Mouse (Mus musculus): Measurements from ENCODE around the gene Pin4. TPM values are rescaled to one million over a fixed set of nuclear protein-coding genes. Genes with fewer than 3 reads are reported as not detected.

Pin4 gene
- polyA plus RNA-seq, 1 experiment from 2014 or later = 73.9 TPM

- no peaks in the 10 kb centered on the region for H3K9me3 ChIP-seq
- no peak overlapping the region for H3K4me2 ChIP-seq (replicated peaks)
- H3K27me3 ChIP-seq = no peaks in the 10 kb centered on the region
- no peaks in the 10 kb centered on the region for H3K36me3 ChIP-seq
- no peak for ATAC-seq (ENCODE audit: insufficient number of reproducible peaks, insufficient read depth, low FRiP score, low TSS enrichment)
- no peak overlapping the region for H3K9ac ChIP-seq
- H3K4me3 ChIP-seq = no peak overlapping the region
- no peaks in the 10 kb centered on the region for H3K4me1 ChIP-seq
- no peak overlapping the region for H3K27ac ChIP-seq
- 63% methylated on average over 2 of the region's 2 CpGs for WGBS
Observed at GRCm38 (mm10) chrX:102160528-102160927, 41.3 kb downstream of the Pin4 start.

- Histone ChIP-seq H3K4me2 (replicated peaks) (no peak overlapping the region), H3K27me3 (0 out of 2 replicates have a peak, but pooled peaks cover 9% of the 10 kb centered on the region), H3K9ac (no peak overlapping the region), H3K4me3 (no peak overlapping the region), H3K9me3 (no peaks in the 10 kb centered on the region), H3K36me3 (no peaks in the 10 kb centered on the region), H3K27ac (no peak overlapping the region), H3K4me1 (no peaks in the 10 kb centered on the region)
- 44% methylated on average over 2 of the region's 2 CpGs for WGBS
- ATAC-seq (ENCODE audit: insufficient number of reproducible peaks, insufficient read depth, low FRiP score, low TSS enrichment) = no peak
Observed at GRCm38 (mm10) chrX:102163096-102163495, 43.8 kb downstream of the Pin4 start.

GRCm38 (mm10) chrX:102163529-102163928 is 44.3 kb downstream of the Pin4 start:
- Histone ChIP-seq H3K27me3 (0 out of 2 replicates have a peak, but pooled peaks cover 9% of the 10 kb centered on the region), H3K36me3 (no peaks in the 10 kb centered on the region), H3K4me3 (no peak overlapping the region), H3K4me1 (no peaks in the 10 kb centered on the region), H3K27ac (no peak overlapping the region), H3K4me2 (replicated peaks) (no peak overlapping the region), H3K9me3 (no peaks in the 10 kb centered on the region), H3K9ac (no peak overlapping the region)
- no peak for ATAC-seq (ENCODE audit: insufficient number of reproducible peaks, insufficient read depth, low FRiP score, low TSS enrichment)
- 74% methylated on average over 4 of the region's 4 CpGs for WGBS

- Histone ChIP-seq H3K27ac (0 out of 2 replicates have a peak overlapping the region, but pooled peaks have one; percentile 30), H3K9ac (no peak overlapping the region), H3K4me3 (no peak overlapping the region), H3K36me3 (no peaks in the 10 kb centered on the region), H3K4me1 (no peaks in the 10 kb centered on the region), H3K27me3 (0 out of 2 replicates have a peak, but pooled peaks cover 9% of the 10 kb centered on the region), H3K9me3 (no peaks in the 10 kb centered on the region), H3K4me2 (replicated peaks) (no peak overlapping the region)
- ATAC-seq (ENCODE audit: insufficient number of reproducible peaks, insufficient read depth, low FRiP score, low TSS enrichment) = no peak
- 31% methylated on average over 5 of the region's 5 CpGs for WGBS
Observed at GRCm38 (mm10) chrX:102166521-102166920, 47.3 kb downstream of the Pin4 start.

- Histone ChIP-seq H3K27ac (0 out of 2 replicates have a peak overlapping the region, but pooled peaks have one; percentile 30), H3K36me3 (no peaks in the 10 kb centered on the region), H3K9me3 (no peaks in the 10 kb centered on the region), H3K9ac (no peak overlapping the region), H3K4me2 (replicated peaks) (no peak overlapping the region), H3K27me3 (0 out of 2 replicates have a peak, but pooled peaks cover 9% of the 10 kb centered on the region), H3K4me1 (no peaks in the 10 kb centered on the region), H3K4me3 (no peak overlapping the region)
- ATAC-seq (ENCODE audit: insufficient number of reproducible peaks, insufficient read depth, low FRiP score, low TSS enrichment) = no peak
- 34% methylated on average over 6 of the region's 6 CpGs for WGBS
Observed at GRCm38 (mm10) chrX:102166986-102167385, 47.7 kb downstream of the Pin4 start.

GRCm38 (mm10) chrX:102169724-102170123 is 50.5 kb downstream of the Pin4 start:
- no peak overlapping the region for H3K9ac ChIP-seq
- 0 out of 2 replicates have a peak, but pooled peaks cover 9% of the 10 kb centered on the region for H3K27me3 ChIP-seq
- H3K27ac ChIP-seq = no peak overlapping the region
- no peaks in the 10 kb centered on the region for H3K9me3 ChIP-seq
- WGBS = 54% methylated on average over 1 of the region's 1 CpGs
- no peaks in the 10 kb centered on the region for H3K4me1 ChIP-seq
- no peaks in the 10 kb centered on the region for H3K36me3 ChIP-seq
- H3K4me2 ChIP-seq (replicated peaks) = no peak overlapping the region
- no peak for ATAC-seq (ENCODE audit: insufficient number of reproducible peaks, insufficient read depth, low FRiP score, low TSS enrichment)
- H3K4me3 ChIP-seq = no peak overlapping the region

- no peak overlapping the region for H3K27ac ChIP-seq
- H3K4me3 ChIP-seq = no peak overlapping the region
- no peaks in the 10 kb centered on the region for H3K36me3 ChIP-seq
- H3K9me3 ChIP-seq = no peaks in the 10 kb centered on the region
- H3K4me1 ChIP-seq = no peaks in the 10 kb centered on the region
- no peak overlapping the region for H3K9ac ChIP-seq
- WGBS = 52% methylated on average over 3 of the region's 3 CpGs
- no peak overlapping the region for H3K4me2 ChIP-seq (replicated peaks)
- no peak for ATAC-seq (ENCODE audit: insufficient number of reproducible peaks, insufficient read depth, low FRiP score, low TSS enrichment)
- 0 out of 2 replicates have a peak, but pooled peaks cover 9% of the 10 kb centered on the region for H3K27me3 ChIP-seq
Observed at GRCm38 (mm10) chrX:102170135-102170534, 50.9 kb downstream of the Pin4 start.

GRCm38 (mm10) chrX:102170900-102171299 is 51.7 kb downstream of the Pin4 start:
- H3K27me3 ChIP-seq = 0 out of 2 replicates have a peak, but pooled peaks cover 9% of the 10 kb centered on the region

GRCm38 (mm10) chrX:102175538-102176287 is 56.5 kb downstream of the Pin4 start:
- Histone ChIP-seq H3K4me3 (no peak overlapping the region), H3K9me3 (no peaks in the 10 kb centered on the region), H3K4me2 (replicated peaks) (no peak overlapping the region), H3K27ac (no peak overlapping the region), H3K27me3 (no peaks in the 10 kb centered on the region), H3K4me1 (no peaks in the 10 kb centered on the region), H3K9ac (no peak overlapping the region), H3K36me3 (no peaks in the 10 kb centered on the region)
- 82% methylated on average over 5 of the region's 5 CpGs for WGBS
- ATAC-seq (ENCODE audit: insufficient number of reproducible peaks, insufficient read depth, low FRiP score, low TSS enrichment) = no peak

More at GRCm38 (mm10) chrX:102170900-102171299, 51.7 kb downstream of the Pin4 start:
- Histone ChIP-seq H3K27ac (no peak overlapping the region), H3K4me2 (replicated peaks) (no peak overlapping the region), H3K4me1 (no peaks in the 10 kb centered on the region), H3K4me3 (no peak overlapping the region), H3K9ac (no peak overlapping the region), H3K9me3 (no peaks in the 10 kb centered on the region), H3K36me3 (no peaks in the 10 kb centered on the region)
- 64% methylated on average over 3 of the region's 3 CpGs for WGBS
- no peak for ATAC-seq (ENCODE audit: insufficient number of reproducible peaks, insufficient read depth, low FRiP score, low TSS enrichment)

Other genes starting within 250 kb of the Pin4 start
- gene Rtl5, start 48.1 kb upstream of the Pin4 start, polyA plus RNA-seq (2016; fragmentation: Nextera tagmentation; extraction: Ambion mirVana) = 2.6 and 2.7 TPM in 2 replicates
- gene Ercc6l, start 37.6 kb downstream of the Pin4 start, polyA plus RNA-seq (2016; fragmentation: Nextera tagmentation; extraction: Ambion mirVana) = 15.0 and 15.1 TPM in 2 replicates
- 660 and 671 TPM in 2 replicates for gene Rps4x, start 69.9 kb downstream of the Pin4 start, polyA plus RNA-seq (2016; fragmentation: Nextera tagmentation; extraction: Ambion mirVana)
- gene Cited1, start 132.7 kb downstream of the Pin4 start, polyA plus RNA-seq (2016; fragmentation: Nextera tagmentation; extraction: Ambion mirVana) = 30.2 and 32.1 TPM in 2 replicates

Data from embryonic facial prominence, embryonic 12.5 days (tissue).